Mouse (Mus musculus): ENCODE measurements around the gene Ubqln4.
"Not testable (repeated sequence)": the region's sequence is repeated elsewhere in the genome, so short reads cannot be mapped to it uniquely, and the experiment has no call there.

Gene Ubqln4

DNA sequence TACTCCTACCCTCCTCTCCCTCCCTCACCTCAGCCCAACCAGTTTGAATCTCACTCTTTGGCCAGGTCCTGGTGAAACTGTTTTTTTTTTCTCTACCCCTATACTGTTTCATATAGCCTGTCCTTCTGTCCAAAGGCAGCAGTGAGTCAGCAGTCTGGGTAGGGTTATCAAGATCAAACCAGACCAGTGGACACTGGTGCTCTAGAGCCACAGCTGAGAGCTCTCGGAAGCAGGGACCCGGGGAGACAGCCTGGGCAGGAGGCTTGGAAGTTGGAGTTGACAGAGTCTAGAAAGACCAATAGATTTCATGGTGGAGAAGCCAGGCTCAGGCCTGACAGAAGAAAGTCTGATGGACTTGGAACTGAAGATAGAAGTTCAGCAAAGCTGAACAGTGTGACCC is 15.1 kb downstream of the Ubqln4 start:
- no peak for DNase-seq

DNA sequence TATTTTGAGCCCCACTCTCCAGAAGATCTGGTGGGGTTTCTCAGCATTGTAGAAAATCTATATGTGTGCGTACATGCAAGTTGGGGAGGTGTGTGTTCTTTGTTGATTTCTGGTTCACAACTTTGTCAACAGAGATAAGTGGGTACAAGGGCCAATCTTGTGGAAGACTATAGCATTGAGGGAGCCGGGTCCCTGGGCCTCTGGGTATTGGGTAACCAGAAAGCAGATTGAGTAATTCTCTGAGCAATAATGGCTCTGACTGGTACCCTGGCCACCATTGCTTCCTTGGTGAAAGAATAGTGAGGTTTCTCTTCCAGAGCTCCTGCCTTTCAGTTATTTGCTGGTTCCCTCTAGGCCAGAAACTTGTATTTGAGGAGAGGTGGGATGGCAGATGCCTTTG is 15.5 kb downstream of the Ubqln4 start:
- no peak for DNase-seq

DNA sequence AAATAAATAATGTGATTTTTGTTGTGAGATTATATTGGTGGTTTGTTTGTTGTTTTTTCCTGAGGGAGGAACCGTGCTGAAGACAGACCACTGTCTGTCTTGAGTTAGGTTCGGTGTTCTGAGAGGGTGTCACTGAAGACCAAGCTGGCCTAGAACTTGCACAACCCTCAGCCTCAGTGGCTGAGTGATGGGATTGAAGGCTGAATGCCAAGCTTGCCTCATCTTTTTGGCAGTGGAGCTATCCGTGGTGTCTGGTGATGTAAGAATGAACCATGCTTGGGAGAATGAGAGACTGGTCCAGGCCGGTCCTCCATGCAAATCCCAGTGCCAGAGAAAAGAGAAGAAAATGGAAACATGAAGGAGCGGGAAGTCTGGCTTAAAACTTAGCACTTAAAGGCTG is 16.1 kb downstream of the Ubqln4 start:
- no peak for DNase-seq

DNA sequence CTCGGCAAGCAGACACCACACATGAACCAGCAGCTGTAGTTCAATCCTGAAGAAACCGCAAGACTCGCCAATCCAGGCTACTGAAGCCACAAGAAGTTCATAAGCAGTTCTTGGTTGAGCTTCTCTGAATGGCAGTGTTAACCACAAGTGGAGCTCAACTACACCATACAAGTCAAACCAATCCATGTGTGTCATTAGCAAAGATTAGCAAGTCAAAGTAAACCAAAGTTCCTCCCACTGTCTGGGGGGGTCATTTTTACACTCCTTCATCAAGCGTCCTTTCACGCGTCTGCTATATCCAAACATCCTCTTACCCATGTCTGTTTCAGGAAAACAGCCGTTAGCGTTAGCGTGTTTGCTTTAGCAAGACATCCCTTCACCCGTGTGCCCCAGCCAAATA is 16.8 kb downstream of the Ubqln4 start:
- DNase-seq, result no peak

DNA sequence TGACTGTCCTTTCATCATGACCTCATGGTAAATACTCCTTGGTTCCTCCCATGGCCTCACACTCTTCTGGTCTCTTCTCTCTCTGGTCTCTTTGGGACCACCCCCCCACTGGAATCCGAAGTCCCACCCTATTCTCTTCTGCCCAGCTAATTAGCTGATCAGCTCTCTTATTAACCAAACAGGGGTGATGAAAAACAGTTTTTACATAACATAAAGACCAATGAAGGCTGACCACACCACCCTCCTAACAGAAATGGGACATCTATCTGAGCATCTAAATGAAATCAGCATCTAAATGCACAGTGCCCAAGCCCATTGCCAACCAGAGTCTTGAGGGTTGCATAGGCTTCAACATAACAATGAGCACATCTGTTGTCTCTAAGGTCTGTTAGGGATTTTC is 18.3 kb downstream of the Ubqln4 start:
- no peak for DNase-seq

DNA sequence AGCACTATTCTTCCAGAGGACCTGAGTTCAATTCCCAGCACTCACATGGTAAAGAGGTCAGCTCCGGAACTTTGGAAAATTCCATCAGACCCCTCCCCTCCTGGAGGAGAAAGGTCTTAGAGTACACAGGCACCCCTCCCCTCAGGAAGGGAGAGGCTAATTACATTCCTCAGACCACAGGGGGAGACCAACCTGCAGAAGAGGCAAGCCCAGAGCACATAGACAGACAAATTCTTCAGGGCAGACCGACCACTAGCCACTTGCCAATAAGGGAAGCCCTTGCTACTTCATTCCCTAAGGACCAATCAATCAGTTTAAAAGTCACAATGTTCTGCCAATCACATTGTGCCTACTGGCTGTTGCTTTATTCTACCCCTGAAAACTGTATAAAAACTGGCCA is 19.3 kb downstream of the Ubqln4 start:
- no peak for DNase-seq

DNA sequence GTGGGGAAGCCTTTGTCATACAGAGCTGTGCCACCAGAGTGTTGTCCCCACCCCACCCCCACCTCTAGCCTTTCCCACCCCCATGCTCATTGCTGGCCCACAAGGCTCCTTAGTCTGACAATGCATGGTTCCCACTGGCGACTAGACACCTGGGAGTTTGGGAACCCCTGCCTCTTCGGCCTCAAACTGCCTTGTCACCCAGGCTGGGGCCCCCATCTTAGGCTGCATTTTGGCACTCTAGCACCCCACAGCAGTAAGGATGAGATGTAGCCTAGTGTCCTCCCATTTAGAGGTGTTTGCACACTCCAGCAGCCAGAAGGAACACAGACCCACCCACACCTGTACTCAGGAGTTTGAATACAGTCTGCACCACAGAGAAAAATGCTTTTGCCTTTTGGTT is 20.3 kb downstream of the Ubqln4 start:
- DNase-seq, result no peak

DNA sequence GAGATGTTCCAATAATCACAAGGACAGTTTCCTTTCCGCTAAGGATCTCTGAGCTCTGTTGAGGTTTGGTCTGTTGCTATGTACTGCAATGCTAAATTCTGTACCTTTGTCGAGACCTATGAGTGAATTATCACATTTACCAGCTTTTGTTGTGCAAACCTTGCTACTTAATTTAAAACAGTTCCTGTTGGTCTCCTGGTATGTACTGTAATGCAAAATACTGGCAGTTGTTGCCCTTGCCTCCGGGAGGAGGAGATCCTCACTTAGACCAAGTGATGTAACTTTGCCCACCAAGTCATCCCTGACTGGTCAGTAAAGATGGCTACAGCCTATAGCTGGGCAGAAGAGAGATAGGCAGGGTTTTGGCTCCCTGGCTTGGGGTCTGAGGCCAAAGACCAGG is 22.0 kb downstream of the Ubqln4 start, which contains the start of gene Ssr2:
Gene Ssr2, plus strand, starts transcription at position 337 of the 400 bp plus-strand sequence.
- no peak for DNase-seq

DNA sequence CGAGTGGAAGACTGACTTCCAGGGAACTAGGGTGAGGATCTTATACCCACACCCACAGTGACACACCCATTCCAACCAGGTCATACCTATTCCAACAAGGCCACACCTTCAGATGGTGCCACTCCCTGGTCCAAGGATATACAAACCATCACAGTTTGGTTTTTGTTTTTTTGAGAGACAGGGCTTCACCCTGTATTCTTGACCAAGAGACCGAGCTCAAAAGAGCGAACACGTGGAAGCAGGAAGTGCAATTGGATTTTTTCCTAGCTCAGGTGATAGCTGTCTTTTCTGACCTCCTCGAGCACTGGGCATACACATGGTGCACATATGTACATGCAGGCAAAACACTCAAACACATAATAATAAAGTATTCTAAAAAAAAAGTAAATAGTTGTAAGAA is 24.3 kb downstream of the Ubqln4 start:
- not testable (repeated sequence) for DNase-seq

DNA sequence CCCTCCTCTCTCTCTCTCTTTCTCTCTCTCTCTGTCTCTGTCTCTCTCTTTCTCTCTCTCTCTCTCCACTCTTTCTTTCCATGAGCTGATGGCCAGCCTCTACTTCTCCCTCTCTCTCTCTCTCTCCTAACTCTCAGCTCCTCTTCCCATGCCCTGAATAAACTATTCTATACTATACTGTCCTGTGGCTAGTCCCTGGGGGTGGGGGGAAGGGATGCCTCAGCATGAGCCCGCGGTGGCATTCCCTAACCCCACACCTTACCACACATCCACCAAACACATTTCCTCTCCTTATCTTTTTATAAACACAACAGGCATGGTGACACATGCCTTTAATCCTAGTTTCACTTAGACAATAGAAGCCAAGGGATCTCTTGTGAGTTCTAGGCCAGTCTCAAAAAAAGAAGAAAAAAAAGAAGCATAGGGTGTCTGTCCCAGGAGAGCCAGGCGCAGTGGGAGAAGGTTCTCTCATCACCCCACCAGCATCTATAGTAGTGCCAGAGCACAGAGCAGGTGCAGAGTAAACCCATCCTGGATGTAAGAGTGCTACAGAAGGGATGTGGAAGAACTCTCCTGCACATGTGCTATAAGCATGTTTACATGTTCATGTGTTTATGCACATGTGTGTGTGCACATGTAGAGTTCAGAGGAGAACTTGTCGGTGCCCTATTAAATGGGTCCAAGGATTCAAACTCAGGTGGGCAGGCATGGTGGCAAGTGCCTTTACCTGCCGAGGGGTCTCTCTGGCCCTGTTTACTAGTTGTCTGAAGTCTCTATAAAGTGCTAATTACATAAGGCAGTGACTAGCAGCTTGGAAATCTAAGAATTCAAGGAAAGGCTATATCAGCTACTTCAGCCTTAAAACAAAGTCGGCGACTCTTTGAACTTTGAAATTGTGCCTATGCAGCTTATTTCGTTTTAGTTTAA is 25.2 kb downstream of the Ubqln4 start:
- no peak for DNase-seq

DNA sequence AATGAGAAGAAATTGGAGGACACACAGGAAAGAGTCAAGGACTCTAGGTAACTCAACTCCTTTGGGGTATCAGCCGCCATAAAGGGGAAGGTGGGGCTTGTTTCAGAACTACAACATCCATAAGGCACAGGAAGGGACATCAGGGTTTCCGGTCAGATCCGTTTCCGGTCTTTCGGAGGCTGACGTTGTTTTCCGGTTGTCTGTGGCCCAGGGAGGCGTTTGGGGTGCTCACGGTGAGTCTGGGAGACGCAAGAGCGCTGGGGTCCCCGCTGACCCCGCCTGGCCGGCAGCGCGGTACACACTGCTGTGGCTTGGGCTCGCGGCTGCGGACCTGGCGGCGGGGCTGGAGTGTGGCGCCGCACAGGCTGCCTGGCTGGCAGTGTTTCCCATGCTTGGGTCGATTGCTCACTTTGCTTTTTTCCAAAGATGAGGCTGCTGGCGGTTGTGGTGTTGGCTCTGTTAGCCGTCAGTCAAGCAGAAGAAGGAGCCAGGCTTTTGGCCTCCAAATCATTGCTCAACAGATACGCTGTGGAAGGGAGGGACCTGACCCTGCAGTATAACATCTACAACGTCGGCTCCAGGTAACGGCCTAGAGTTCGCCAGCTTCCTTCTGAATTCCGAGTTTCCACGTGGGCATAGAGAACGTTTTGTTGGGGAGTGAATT is 26.0 kb downstream of the Ubqln4 start:
- DNase-seq, result peak; percentile 56 to 64

DNA sequence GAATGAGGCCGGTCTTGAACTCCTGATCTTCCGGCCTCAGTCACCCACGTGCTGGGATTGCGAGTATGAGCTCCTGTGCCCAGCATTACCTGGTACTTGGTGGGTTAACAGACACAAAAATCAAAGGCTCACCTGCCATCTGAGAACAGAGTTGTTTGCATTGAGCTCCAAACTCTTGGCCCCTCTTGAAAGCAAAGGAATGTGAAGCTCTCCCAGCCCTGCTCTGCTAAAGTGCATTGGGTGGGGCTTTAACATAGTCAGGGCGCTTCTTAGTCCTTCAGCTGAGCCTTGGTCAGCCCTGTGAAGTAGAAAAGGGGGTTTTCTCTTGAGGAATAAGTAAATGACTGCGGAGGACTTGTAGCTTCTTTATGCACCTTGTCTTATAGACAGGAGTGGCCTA is 32.2 kb downstream of the Ubqln4 start:
- DNase-seq, result no peak

DNA sequence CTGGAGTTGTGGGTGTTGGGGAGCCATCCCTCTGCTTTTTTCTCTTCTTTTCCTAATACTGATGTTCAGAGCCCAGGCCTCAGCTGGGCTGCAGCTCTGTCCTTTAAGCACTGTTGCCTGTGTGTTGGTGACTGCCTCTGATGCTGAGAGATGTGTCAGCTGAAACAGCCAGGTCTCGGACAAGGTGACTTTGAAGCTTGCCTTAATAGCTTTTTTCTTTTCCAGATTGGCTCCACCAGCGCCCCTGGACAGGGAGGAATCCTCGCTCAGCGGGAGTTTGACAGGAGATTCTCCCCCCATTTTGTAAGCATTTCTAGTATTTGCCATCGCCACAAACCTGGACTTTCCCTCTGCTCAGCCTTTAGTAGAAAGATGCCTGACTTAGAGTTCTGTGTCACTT is 33.1 kb downstream of the Ubqln4 start:
- no peak for DNase-seq

DNA sequence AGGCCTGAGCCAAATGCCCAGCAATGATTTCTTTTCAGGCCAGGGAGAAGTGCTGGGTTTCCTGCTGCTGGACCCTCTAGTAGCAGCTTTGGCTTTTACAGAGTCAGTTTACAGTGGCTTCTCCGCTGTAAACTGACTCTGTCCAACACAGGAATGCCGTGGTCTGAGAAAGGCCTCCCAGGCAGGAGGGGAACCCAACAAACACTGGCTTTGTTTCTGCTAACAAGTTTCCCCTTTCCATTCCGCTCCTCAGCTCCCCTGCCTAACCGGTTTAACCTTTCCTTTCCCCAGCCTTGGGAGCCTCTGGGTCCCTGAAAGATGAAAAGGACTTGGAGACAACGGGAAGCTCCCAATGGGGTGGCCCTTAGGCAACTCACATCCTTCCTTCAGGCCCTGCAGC is 36.7 kb downstream of the Ubqln4 start:
- DNase-seq, result no peak

DNA sequence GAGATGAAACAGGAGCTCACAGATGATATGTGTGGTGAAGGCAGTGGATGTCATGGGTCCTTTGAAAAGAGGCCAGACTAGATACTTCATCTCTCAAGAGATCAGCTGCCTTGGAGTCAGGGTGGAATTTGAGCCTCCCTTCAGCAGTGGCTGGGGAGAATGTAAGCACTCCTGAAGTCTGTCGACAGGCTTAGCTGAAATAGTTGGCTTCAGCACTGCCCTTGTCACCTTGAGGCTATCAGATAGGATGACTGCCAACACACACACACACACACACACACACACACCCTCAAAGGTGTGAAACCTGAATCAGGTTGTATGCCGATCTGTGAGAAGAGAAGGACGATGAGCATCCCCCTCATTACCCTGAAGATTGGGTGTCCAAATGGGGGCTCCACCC is 37.5 kb downstream of the Ubqln4 start:
- no peak for DNase-seq

DNA sequence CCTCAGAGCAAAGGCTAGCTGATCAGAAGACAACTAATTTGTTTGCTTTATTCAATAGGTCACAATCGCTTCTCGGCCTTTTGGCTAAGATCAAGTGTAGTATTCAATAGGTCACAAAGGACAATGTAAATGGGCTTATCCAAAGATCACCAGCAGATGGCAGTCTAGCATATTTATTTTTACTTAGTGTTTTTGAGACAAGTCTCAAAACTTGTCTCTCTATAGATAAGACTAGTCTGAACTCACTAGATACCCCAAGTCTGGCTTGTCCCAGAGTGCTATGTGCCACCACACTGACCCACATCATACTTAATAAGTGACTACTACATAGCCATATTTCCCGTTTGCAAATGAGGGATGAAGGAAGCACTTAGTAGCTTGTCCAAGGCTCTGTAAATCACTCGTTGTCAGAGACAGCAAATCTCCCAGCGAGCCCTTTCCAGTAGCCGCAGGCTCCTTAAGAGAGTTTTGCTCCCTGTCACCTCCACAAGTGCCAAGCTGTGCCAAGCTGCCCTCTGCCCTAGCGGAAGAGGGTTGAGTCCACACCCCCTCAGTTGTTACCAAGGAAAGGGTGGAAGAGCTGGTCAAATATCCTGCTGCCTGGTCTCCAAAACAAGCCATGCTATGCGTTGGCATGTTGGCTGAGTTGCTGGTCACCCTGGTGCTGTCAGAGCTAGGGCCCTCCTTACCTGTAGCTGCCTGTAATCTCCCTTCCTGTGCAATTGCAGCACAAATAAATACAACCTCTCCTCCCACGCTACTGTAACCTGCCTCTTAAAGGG is 38.6 kb downstream of the Ubqln4 start:
- peak in 1 of 2 experiments; percentile 47 for DNase-seq

DNA sequence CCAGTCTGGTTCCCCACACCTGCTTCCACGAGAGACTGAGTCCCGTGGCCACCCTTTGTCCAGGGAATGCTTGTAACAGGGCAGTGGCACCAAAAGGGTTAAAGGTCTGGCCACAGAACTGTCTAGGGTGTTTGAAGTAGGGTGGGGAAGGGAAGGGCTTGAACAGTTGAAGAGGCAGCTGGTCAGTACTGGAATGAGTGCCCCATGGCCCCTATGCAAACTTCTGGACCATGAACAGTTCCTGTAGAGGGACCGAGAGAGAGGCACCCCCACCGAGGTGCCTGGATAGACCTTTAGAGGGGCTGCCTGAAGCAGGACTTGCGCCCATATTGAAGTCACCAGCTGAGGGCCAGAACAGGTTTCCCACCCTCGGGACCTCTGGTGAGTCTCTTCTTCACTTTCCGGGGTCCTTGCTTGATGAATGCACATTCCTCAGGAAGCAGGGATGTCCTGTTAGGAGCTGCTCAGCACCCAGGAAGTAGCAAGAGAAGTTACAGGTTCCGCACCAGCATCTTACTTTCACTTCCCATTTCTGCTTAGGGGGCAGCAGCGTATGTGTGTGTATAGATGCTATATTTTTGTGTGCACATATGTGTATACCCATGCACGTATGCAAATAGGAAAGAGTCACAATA is 39.5 kb downstream of the Ubqln4 start:
- peak; percentile 40 to 61 for DNase-seq

DNA sequence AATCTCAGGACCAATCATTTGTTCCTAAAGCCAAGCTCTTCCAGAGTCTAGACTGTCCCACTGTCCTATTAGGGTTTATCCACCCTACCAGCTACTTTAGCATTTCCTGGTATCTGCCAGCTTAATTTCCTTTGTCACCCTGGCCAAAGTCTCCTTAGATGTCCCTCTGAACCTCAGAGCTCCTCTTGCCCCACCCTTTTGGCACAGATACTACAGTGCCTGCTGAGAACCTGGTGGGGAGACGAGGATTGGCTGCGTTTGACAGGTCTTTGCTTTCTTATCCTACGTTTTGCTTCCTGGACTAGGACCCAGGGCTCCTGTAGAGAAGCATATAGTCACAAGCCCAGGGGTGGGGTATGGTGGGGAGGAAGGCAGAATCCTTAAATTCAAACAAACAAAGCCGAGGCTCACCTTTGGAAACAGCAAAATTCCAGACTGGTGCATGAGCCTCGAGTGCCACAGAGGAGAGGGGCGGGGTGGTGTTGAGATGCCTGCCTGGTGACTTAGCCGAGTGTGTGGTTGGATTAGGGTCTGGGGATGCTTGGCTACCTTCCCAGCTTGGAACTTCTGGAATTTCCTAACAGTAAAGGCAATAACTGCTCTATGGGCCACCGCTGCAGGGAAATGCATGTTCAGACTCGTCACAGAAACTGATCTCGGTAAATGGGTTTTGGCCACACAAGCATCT is 40.5 kb downstream of the Ubqln4 start:
- no peak for DNase-seq

DNA sequence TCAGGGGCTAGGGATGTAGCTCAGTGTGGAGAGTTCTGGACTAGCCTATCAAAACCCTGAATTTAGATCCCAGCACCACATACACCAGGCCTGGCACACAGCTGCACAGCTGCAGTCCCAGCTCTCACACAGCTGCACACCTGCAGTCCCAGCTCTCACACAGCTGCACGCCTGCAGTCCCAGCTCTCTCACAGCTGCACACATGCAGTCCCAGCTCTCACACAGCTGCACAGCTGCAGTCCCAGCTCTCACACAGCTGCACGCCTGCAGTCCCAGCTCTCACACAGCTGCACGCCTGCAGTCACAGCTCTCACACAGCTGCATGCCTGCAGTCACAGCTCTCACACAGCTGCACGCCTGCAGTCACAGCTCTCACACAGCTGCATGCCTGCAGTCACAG is 43.0 kb downstream of the Ubqln4 start:
- DNase-seq, result not testable (repeated sequence)

DNA sequence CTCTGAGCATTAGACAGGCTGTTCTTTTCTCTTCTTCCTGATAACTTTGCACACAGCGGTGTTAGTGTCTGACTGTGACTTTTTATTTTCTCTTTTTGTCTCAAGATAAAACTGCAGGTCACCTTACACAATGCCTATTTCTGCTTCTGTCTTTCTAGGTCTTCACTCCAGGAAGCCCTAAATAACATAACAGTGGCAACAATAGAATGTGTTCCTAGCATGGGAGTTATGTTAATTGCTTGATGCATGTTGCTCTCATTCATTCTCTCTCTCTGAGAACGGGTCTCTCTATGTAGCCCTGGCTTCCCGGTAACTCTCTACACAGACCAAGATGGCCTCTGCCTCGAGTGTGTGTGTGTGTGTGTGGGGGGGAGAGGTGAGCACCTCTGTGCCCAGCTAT is 48.9 kb downstream of the Ubqln4 start:
- DNase-seq, result no peak

DNA sequence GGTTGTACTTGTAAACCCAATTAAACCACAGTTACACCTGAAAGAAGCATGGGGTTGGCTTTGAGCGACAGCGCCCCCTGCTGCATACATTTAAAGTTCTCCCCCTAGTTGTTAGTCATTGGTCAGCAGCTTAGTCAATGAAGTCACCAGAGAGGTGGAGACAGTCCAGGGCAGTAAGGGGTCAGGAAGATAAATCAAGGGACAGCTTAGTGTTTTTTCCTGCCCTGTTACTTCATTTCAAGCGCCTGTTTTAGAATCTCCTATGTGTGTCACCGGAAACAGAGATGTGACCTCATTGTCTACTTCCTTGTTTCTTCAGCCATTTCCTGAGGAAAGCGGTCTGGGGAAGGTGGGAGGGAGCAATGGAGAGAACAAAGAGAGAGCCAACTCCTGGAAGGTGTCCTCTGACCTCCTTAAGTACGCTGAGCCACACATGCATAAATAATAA is 50.2 kb downstream of the Ubqln4 start:
- peak; percentile 57 to 80 for DNase-seq

DNA sequence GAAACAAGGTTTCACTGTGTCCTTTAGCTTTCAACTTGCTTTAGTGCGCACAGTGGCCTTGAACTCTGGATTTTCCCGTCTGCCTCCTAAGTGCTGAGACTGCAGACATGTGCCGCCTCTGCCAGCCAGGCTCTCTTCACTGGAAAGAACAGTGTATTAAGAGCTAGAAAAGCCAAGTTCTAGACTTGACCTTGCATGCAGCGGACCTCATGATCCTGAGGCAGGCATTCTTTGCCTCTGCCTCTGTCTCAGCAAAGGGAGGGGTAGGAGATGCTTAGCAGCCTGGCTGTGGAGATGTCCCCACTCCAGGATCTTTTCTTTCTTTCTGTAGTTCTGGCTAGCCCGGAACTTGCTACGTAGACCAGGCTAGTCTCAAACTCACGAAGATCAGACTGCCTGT is 51.3 kb downstream of the Ubqln4 start:
- DNase-seq, result no peak
